Mouse (Mus musculus) heart, postnatal 0 days (tissue): ENCODE measurements around the gene Ptges2. TPM values are rescaled to one million over a fixed set of nuclear protein-coding genes. Genes with fewer than 3 reads are reported as not detected.
A peak's percentile ranks its signal among the peaks of the same experiment; 100 is the strongest.

ENCODE experiments used
- ATAC-seq: fragments of 200-750 bp; cut with Nextera tagmentation; 2 replicates; pipeline ENCODE4 v1.8.0; 2017; ENCODE audit warnings: low read depth, moderate number of reproducible peaks, moderate library complexity; ENCODE audit not compliant: insufficient read depth
- DNase-seq: peaks from one replicate; pipeline ENCODE4 v3.0.0-alpha.2; 2016; ENCODE audit warnings: low spot score
- H3K27ac ChIP-seq: fragments of 300-500 bp; sonication (generic); 2 replicates; pipeline ENCODE4 v1.5.1; 2014; ENCODE audit warnings: low read depth, mild to moderate bottlenecking
- H3K27me3 ChIP-seq: fragments of 300-500 bp; sonication (generic); 2 replicates; pipeline ENCODE4 v1.6.1; 2014; ENCODE audit warnings: low read length, mixed read lengths; ENCODE audit not compliant: control insufficient read depth, insufficient read depth
- H3K36me3 ChIP-seq: fragments of 300-500 bp; sonication (generic); replicated peaks from 2 replicates; pipeline ENCODE4 v1.6.1; 2014; ENCODE audit warnings: low read length, mixed read lengths; ENCODE audit not compliant: control insufficient read depth, insufficient read depth
- H3K4me1 ChIP-seq: fragments of 300-500 bp; sonication (generic); 2 replicates; pipeline ENCODE4 v1.6.1; 2014; ENCODE audit warnings: antibody characterized with exemption; ENCODE audit not compliant: control insufficient read depth, insufficient read depth
- H3K4me2 ChIP-seq: fragments of 300-500 bp; sonication (generic); 2 replicates; pipeline ENCODE4 v1.6.1; 2014; ENCODE audit warnings: low read depth, mild to moderate bottlenecking, low read length, moderate library complexity
- H3K4me3 ChIP-seq: fragments of 300-500 bp; sonication (generic); 2 replicates; pipeline ENCODE4 v1.5.1; 2014; ENCODE audit warnings: low read depth, low read length
- H3K9ac ChIP-seq: fragments of 300-500 bp; sonication (generic); replicated peaks from 2 replicates; pipeline ENCODE4 v1.6.1; 2014; ENCODE audit warnings: low read depth, low read length, mixed read lengths
- H3K9me3 ChIP-seq: fragments of 300-500 bp; sonication (generic); replicated peaks from 2 replicates; pipeline ENCODE4 v1.6.1; 2016; ENCODE audit warnings: low read length; ENCODE audit not compliant: control insufficient read depth
- CTCF ChIP-seq: IDR thresholded peaks from 2 replicates; pipeline ENCODE4 v1.5.1; 2016; ENCODE audit warnings: antibody characterized with exemption, control low read depth, low read depth
- EP300 ChIP-seq: IDR thresholded peaks from 2 replicates; pipeline ENCODE4 v1.6.1; 2016; ENCODE audit warnings: antibody characterized with exemption, low read depth
- WGBS: fragments of 180-500 bp; shearing (Covaris S2); extraction: QIAGEN DNeasy Blood & Tissue Kit; methylation state at CpG from one replicate; pipeline ENCODE4 v1.1.7; 2014; 5-methylcytosine and 5-hydroxymethylcytosine counted together
- polyA plus RNA-seq: library from polyadenylated mRNA; unstranded; fragments of >200 nt; fragmentation: Nextera tagmentation; extraction: Ambion mirVana; gene quantifications from 2 replicates; pipeline ENCODE4 v1.2.1, GENCODE M21; 2015
- total RNA-seq: library from RNA; depleted of rRNA; stranded (reverse); fragments of >200 nt; gene quantifications from 2 replicates; pipeline ENCODE4 v1.2.3, GENCODE M21; 2014; ENCODE audit warnings: low replicate concordance

Gene Ptges2
- total and polyA plus RNA-seq, 2 experiments from 2014 or later, result 33.9 to 65.4 TPM

DNA sequence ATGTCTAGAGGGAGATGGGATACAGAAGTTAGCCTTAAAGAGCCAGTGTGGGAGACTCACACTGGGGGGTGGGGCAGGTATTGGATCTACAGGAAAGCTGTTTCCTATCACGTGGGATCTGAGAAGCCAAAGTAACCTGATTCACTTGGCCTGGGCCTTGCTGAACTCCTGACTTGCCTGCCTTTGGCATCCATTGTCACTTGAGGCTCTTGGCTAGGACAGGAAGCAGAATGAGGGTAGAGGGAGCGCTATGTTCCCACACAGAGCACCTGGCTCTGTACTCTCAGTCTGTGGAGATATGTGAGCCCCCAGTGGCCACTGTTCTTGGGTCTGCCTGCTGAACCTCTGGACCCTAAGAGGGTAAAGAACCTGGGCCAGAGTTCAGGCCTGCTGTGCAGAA is 20.9 kb downstream of the Ptges2 start:
- Histone ChIP-seq H3K27me3 (no peaks in the 10 kb centered on the region), H3K36me3 (peaks cover 63% of the 10 kb centered on the region), H3K9me3 (no peaks in the 10 kb centered on the region), H3K27ac (no peak overlapping the region), H3K4me2 (no peak overlapping the region), H3K4me3 (no peak overlapping the region), H3K9ac (no peak overlapping the region), H3K4me1 (no peaks in the 10 kb centered on the region)
- WGBS, result 80% methylated on average over 2 of the region's 2 CpGs
- ATAC-seq (no peak), DNase-seq (no peak)
- TF ChIP-seq CTCF, result no peak

DNA sequence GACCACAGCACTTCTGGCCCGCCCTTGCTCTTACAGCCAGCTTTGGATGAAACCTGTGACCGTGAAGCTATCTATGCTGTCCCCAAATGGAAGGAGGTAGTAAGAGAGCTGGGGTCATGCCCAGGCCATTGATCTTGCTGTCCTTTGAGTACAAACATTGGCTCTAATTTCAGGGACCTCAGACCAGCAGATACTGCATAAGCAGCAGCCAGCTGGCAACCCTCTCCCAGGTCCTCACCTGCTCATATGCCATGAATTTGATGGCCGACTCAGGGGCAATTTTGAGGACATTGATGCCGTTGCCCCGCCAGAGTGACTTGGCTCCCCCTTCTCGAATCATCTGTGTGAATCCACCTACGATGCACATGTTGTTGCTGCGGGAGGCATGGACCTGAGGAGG is 21.8 kb downstream of the Ptges2 start:
- H3K36me3 ChIP-seq, result peaks cover 63% of the 10 kb centered on the region
- no peaks in the 10 kb centered on the region for H3K27me3 ChIP-seq
- 91% methylated on average over 8 of the region's 8 CpGs for WGBS

DNA sequence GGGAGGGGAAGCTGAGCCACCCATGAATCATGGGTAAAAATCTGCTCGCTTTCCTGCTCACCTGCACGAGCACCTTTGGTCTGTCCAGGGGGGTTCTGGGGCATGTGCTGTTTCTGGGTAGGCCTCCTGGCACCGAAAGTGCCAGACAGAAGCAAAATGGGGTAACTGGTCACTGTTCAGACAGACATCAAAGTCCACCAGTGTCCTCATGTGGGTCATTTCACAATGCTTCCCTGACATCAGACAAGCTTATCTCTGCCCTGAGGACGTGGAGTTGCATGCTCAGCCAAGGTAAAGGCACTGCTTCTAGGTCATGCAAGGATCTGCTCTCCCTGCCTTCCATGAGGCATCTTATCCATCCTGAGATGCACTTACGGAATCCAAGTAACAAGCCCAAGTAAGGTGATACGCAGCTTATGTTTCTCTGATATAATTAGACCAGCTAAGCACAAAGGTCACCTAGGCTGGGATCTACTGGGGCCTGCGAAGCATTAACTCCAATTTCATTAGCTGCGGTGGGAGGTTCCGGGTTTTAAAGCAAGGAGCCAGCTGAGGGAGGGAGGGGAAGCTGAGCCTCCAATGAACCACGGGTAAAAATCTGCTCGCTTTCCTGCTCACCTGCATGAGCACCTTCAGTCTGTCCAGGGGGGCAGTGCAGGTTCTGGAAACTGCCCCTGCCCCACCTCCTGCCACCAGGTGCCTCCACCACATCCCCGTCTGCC is 22.9 kb downstream of the Ptges2 start:
- Histone ChIP-seq H3K27me3 (no peaks in the 10 kb centered on the region), H3K4me2 (no peak overlapping the region), H3K9me3 (no peaks in the 10 kb centered on the region), H3K36me3 (peaks cover 63% of the 10 kb centered on the region), H3K27ac (no peak overlapping the region), H3K9ac (no peak overlapping the region), H3K4me3 (no peak overlapping the region), H3K4me1 (peaks cover 19% of the 10 kb centered on the region)
- no peak for ATAC-seq
- 85% methylated on average over 12 of the region's 12 CpGs for WGBS
- no peak for DNase-seq
- TF ChIP-seq EP300 (no peak), CTCF (no peak)

More for the DNA sequence above, 21.8 kb downstream of the Ptges2 start:
- no peak for TF ChIP-seq EP300
- TF ChIP-seq CTCF, result no peak
- DNase-seq, result no peak
- no peak for ATAC-seq
- Histone ChIP-seq H3K4me2 (no peak overlapping the region), H3K4me1 (peaks cover 8% of the 10 kb centered on the region), H3K9me3 (no peaks in the 10 kb centered on the region), H3K27ac (no peak overlapping the region), H3K9ac (no peak overlapping the region), H3K4me3 (no peak overlapping the region)

DNA sequence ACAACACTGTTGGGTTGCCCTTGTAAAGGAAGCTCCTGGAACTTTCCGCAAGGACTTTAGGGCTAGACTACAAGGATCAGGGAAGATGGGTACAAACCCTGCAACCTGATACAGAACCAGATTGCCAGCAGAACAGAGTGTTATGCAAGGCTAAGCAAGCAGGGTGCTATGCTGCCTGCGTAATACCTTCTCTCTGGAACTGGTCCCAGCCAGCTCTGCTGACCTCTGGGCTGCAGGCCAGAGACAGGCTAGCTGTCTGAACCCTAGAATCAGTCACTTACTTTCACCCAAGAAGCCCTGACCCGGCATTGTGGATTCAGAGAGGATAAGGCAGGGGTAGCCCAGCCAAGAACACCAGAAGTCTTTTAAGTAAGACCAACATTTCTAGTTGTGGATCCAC is 23.7 kb downstream of the Ptges2 start:
- Histone ChIP-seq H3K27me3 (no peaks in the 10 kb centered on the region), H3K27ac (0 out of 2 replicates have a peak overlapping the region, but pooled peaks have one; percentile 3), H3K36me3 (peaks cover 63% of the 10 kb centered on the region), H3K4me3 (no peak overlapping the region), H3K4me2 (no peak overlapping the region), H3K9ac (no peak overlapping the region), H3K4me1 (peaks cover 26% of the 10 kb centered on the region), H3K9me3 (no peaks in the 10 kb centered on the region)
- DNase-seq (no peak), ATAC-seq (peak; percentile 34)
- 60% methylated on average over 3 of the region's 3 CpGs for WGBS
- TF ChIP-seq CTCF (no peak), EP300 (no peak)

DNA sequence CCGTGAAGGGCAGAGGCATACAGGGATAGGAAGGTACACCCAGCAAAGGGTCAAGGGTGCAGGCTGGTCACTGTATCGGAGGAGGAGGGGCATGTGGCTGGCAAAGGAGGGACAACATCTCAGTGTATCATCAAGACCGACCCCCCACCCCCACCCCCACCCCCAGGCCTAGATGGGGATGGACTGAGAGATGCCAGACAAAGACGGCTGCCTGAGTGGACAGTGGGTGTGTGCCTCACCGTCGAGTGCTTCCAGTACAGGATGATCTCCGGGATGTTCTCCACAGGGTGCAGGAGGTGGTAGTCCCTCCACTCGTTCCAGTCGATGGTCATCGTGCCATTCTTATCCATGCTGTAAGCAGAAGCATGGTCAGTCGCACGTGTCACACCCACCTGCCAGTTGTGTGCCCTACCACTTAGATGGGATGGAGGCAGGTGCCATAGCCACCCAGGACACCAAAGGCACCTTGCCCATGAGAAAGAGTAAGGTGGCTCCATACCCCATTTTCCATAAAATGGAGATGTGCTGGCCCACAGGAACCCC is 24.4 kb downstream of the Ptges2 start:
- Histone ChIP-seq H3K27me3 (no peaks in the 10 kb centered on the region), H3K9me3 (no peaks in the 10 kb centered on the region), H3K4me2 (no peak overlapping the region), H3K4me3 (no peak overlapping the region), H3K4me1 (peaks cover 34% of the 10 kb centered on the region), H3K27ac (no peak overlapping the region), H3K9ac (no peak overlapping the region), H3K36me3 (peaks cover 56% of the 10 kb centered on the region)
- DNase-seq (no peak), ATAC-seq (no peak)
- 83% methylated on average over 12 of the region's 12 CpGs for WGBS
- TF ChIP-seq CTCF (no peak), EP300 (no peak)

DNA sequence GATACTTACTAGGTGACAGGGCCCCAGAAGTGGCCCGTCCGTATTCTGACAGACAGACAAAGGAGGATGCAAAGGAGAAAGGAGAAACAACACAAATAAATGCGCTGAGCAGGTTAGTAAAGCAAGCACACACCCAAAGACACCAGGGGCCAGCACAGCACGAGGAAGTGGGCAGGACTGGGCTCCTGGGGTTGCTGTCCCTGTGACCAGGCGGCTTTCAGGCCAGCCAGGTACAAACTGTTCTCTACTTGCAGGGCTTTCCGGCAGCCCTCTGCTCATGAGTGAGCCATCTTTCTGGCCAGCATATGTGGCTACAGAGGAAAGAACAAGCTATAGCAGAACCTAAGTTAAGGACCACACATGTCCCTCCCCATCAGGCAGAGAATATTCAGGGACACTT is 25.0 kb downstream of the Ptges2 start:
- H3K4me2 ChIP-seq, result no peak overlapping the region
- H3K27ac ChIP-seq, result no peak overlapping the region
- peaks cover 34% of the 10 kb centered on the region for H3K4me1 ChIP-seq
- H3K27me3 ChIP-seq, result no peaks in the 10 kb centered on the region
- no peaks in the 10 kb centered on the region for H3K9me3 ChIP-seq
- TF ChIP-seq CTCF (no peak), EP300 (no peak)
- peaks cover 51% of the 10 kb centered on the region for H3K36me3 ChIP-seq
- H3K4me3 ChIP-seq, result no peak overlapping the region
- DNase-seq (no peak), ATAC-seq (no peak)
- no peak overlapping the region for H3K9ac ChIP-seq
- WGBS, result 86% methylated on average over 6 of the region's 6 CpGs
